Mouse (Mus musculus) urinary bladder, postnatal 25 days (tissue): ENCODE results near the gene Corin.

Source experiments
- DNase-seq: peaks from one replicate; pipeline ENCODE4 v3.0.0; 2022; ENCODE audit warnings: low spot score

Gene Corin

DNA sequence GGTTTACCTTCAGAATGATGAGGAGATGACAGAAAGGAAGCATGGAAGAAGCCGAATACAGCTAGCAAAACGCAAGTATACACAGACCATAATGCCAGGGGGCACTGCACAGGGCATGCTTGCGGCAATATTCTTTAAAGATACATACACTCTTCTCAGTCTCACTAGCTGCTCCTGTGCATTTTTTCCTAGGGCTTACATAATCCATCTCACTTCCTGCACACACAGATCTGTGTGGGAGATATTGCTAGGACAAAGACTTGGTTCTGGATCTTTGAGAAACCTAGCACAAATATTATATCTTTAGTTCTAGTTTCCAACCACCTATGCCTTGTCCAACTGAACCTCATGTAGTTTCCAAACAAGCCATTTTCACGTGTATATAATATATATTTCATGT is 189.0 kb downstream of the Corin start:
- DNase-seq: no peak

DNA sequence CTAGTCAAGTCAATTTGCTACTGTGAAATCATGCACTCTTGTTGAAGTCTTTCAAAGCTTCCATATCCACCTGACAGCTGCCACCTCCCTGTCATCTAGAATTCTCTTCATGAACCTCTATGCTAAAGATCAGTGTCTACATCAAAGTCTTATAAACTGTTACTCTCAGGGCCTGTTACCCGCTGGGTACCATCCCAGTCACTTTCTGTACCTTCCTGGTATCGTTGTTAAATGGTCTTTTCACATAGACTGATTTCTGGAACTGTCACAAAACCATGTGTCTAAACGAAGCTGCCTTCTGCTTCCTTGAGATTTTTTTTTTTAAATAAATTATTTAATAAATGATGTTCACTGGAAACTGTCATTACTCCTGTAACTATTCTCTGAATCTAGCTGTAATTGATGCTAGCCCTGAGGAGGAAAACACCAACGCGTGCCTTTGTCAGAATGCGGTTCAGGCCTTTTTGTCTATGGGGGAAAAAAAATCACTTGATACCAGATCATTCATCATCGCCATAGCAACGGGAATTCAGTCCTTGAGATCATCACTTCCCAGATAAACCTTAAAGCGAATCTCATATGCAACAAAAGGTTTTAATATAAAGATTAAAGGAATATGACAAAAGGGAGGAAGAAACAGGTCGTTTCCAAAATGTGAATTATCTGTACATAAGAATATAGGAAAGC is 205.7 kb downstream of the Corin start:
- no peak for DNase-seq

DNA sequence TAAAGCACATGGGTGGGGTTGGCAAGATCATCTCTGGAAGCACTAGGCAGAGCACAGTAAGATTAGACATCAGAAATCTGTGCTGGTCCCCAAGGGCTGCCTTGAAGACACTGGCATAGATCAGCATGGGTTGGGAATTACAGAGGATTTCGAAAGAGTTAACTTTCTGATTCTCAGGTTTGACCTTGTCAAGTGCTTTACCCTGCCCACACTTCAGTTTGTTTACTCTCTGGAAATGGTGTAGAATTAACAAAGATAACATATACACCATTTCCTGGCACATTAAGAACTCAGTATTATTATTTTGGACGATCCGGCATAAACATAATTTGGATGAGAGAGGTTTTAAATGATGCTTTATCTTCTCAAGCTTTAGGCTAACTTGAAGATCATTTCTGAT is 219.2 kb downstream of the Corin start:
- DNase-seq: no peak

DNA sequence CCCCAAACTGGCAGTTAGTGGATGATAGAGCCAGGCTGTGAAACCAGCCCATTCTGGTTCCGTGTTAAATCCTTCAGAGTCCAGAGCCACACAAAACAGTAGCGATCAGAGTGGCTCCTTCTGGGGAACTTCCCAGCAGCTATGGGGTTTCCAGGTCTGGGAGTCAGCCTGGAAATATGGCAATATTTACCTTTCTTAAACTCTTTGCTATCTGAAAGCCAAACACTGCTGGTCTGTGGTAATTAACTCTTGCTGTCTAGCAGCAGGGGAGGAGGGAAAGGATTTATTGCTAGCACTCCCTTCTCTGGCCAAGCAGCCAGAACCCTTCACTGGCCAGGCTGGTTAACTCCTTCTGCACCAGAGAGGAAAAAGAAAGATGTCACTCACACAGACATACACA is 221.4 kb downstream of the Corin start:
- no peak for DNase-seq

DNA sequence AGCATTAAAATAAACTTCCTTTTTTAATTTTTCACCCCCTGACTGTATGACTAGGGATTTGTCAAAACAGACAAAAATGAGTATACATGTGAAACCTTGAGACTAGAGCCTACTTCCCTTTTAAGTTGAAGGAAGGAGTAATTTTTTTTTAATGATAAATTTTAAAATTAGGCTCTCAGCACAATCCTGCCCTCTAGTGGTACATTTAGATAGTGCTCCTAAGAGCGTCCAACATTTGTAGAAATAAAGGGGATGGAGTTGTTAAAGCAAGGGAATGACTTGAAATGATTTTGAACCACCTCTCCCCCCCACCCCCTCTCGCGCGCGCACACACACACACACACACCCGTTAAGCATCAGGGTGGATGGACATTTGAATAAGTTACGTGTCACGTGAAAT is 234.6 kb downstream of the Corin start:
- peak; percentile 17 for DNase-seq

DNA sequence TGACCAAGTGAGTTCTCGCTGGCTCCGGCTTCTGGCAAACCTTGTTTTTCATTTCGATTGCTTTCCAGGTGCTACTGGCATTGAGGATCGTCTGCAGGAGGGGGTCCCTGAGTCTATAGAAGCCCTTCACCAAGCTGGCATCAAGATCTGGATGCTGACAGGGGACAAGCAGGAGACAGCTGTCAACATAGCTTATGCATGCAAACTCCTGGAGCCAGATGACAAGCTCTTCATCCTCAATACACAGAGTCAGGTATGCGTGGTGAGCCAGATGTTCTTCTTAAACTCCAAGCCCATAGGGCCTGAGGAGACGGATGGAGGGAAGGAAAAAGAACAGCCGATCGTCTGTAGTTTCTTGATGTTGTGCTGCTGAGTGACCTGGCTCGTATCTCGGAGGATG is 235.1 kb downstream of the Corin start:
- no peak for DNase-seq

DNA sequence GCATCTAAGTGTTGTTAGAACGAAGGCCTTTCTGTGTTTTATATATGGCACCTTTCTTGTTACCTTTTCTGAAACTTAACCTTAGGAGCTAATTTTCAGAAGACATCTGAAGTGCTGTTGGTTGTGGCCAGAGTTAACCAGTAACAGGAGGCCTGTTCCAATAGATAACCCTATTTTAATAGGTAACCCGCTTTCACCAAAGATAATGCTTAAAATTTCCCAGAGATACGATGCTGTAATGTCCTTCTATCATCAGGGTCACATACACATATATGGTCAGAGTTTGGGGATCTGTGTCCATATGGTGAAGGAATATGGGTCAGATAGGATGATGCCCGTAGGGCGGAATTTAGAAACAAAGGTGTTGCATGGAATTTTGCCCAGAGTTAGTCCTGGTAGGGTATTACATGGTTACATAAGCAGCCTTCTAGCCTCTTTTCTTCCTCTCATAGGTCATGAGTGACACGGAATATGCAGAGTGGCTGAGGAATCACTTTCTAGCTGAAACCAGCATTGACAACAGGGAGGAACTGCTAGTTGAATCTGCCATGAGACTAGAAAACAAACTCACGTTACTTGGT is 237.2 kb downstream of the Corin start:
- DNase-seq: no peak

DNA sequence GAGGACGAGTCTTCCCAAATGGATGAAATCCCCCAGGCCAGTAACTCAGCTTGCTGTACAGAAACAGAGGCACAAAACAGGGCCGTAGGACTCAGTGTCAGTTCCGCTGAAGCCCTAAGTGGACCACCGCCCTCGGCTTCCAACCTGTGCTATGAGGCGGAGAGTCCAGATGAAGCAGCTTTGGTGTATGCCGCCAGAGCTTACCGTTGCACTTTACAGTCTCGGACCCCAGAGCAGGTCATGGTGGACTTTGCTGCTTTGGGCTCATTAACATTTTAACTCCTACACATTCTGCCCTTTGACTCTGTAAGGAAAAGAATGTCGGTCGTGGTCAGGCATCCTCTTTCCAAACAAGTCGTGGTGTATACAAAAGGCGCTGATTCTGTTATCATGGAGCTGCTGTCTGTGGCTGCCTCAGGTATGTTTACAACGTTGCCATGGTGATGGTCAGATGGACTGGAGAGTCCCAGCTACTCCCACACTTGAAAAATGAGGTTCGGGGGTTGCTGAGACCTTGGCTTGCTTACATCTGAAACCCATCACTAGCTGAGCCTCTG is 240.0 kb downstream of the Corin start:
- no peak for DNase-seq

DNA sequence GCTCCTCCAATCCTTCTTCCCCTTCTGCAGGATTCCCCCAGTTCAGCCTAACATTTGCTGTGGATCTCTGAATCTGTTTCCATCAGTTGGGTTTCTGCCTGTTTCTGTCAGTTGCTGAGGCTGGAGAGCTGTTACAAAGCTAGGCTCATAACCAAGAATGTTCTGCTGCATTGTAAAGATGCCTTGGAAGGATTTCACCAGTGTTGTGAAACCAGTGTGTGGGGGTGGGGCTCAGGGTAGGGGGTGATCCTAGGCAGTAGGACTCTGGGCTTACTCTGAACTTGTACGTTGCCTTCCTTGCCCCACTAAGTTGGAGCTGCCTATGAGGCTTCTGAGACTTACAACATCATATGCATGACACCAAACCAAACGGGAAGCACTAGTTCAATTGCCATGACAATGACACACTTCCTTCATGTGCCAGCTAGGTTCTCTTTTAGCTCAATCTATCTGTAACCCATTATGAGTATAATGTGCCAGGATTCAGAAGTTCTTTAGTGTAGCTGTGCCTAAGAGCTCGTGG is 242.4 kb downstream of the Corin start:
- peak; percentile 20 for DNase-seq

DNA sequence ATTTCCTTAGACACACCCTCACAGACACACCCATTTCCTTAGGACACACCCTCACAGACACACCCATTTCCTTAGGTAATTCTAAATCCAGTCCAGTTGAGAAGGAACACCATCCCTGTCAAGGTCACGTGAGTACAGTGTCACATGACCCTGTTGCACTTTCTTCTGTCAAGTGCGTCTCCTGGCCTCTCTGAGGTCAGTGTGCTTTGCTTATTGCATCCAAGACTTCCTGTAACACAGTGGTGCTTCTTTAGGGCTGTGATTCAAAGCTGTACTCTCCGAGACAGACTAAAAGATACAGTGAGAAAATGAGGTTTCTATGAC is 245.0 kb downstream of the Corin start:
- DNase-seq: no peak

DNA sequence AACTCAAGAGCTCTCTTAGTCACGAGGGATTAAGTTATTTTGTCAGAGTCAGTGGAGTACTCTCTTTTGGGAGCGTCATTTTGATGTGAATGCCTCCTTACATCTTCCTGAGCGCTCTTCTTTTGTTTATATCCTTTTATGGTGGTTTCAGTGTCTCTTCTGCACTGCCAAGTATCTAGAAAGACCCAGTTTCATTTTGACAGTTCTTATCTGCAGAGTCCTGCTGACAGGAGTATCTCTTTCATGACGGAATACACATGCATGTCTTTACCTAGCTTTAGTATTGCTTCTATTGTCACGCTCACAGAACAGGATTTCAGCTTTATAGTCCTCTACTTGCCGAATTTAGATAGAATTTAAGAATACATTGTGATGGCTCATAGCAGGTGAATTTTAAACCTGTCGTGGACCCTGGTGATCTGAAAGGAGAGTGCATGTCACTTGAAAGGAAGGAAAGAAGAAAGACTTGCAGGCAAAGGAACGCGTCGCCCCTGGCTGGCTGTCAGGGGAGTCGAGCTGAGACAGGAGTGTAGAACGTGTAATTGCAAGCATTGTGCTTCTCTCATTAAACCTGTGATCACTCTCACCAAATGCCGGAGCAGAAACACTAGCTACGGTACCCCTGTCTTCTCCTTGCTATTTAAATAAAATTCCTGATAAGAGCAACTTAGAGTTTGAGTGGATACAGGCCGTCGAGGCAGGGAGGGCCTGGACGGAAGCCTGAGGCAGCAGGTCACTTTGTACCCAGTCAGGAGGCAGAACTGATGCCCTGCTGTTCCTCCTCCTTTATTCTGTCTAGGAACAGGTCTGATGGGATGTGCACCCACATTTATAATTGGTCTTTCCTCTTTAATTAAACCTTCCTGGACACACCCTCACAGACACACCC is 245.6 kb downstream of the Corin start:
- no peak for DNase-seq

DNA sequence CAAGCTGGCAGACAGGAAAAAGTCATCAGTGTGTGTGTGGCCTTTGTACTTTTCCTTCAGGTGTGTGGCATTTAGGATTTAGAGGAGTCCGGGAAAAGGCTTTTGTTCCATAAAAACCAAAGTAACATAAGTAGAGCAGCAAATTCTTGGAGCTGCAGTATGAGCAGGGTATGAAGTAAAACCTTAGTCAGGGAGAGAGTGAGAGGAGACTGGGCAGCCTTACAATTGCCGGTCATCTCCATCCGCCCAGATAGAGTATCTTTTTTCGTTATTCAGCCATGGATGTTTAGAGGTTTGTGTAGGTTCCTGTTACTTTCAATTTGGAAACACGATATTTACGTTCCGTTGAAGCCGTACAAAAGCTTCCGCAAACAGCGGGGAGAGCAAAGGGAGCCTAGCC is 247.2 kb downstream of the Corin start:
- DNase-seq: no peak

DNA sequence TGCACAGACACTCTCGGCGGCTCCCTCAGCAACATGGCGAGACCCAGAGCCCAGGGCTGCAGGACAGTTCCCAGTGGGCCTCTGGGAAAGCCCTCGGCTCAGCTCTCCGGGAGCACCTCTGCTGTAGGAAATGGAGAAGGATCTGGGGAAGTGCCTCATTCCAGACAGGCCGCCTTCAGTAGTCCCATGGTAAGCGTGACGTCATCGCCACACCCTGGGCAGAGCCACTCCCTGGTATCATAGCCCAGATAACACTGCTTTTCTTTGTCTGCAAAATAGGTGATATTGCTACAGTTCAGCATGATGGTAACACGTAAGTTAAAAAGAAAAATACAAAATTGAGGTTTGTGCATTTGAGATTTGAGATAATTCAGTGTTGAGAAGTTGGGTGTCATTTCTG is 249.3 kb downstream of the Corin start:
- DNase-seq: no peak

DNA sequence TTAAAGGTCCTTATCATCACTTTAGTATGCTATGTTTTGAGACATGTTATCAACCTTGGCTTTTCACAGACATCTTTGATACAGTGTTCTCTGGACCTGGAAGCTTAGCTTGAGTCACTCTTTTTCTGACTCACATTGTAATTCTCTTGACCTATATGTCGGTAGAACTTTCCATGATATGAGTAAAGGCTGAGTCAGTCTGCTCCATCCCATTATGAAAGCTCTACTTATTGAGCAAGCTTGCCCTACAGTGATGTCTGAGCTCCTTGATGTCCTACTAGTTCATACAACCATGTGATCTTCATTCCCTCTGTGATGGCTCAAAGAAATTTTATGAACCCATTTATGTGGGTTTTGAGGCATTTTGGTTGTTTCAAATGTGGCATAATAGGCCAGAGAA is 254.1 kb downstream of the Corin start:
- no peak for DNase-seq
